Mouse (Mus musculus): ENCODE measurements around the gene Cdk7. TPM values are rescaled to one million over a fixed set of nuclear protein-coding genes. Genes with fewer than 3 reads are reported as not detected.

Gene Cdk7
- polyA plus RNA-seq, 1 experiment from 2014 or later, result 92.0 TPM

- Histone ChIP-seq H3K27me3 (replicated peaks; ENCODE audit: control insufficient read depth, insufficient read depth, low read length) (no peaks in the 10 kb centered on the region), H3K9me3 (ENCODE audit: control insufficient read depth, low read length) (no peaks in the 10 kb centered on the region), H3K9ac (ENCODE audit: low read depth, low read length) (no peak overlapping the region), H3K4me1 (replicated peaks; ENCODE audit: control insufficient read depth, insufficient read depth, low read length) (no peaks in the 10 kb centered on the region), H3K27ac (ENCODE audit: low read depth, low read length) (no peak overlapping the region), H3K36me3 (ENCODE audit: control insufficient read depth, insufficient read depth, low read length) (peaks cover 34% of the 10 kb centered on the region), H3K4me3 (ENCODE audit: low read depth, low read length) (no peak overlapping the region), H3K4me2 (no peak overlapping the region)
- ATAC-seq (replicated peaks; ENCODE audit: low FRiP score) (no peak), DNase-seq (ENCODE audit: low spot score) (no peak)
- 79% methylated on average over 6 of the region's 6 CpGs for WGBS
Observed at GRCm38 (mm10) chr13:100715467-100715866, 15.3 kb downstream of the Cdk7 start.

- WGBS, result 94% methylated on average over 7 of the region's 7 CpGs
- Histone ChIP-seq H3K27me3 (replicated peaks; ENCODE audit: control insufficient read depth, insufficient read depth, low read length) (no peaks in the 10 kb centered on the region), H3K4me2 (no peak overlapping the region), H3K4me3 (ENCODE audit: low read depth, low read length) (no peak overlapping the region), H3K9ac (ENCODE audit: low read depth, low read length) (no peak overlapping the region), H3K36me3 (ENCODE audit: control insufficient read depth, insufficient read depth, low read length) (peaks cover 56% of the 10 kb centered on the region), H3K9me3 (ENCODE audit: control insufficient read depth, low read length) (no peaks in the 10 kb centered on the region), H3K4me1 (replicated peaks; ENCODE audit: control insufficient read depth, insufficient read depth, low read length) (no peaks in the 10 kb centered on the region), H3K27ac (ENCODE audit: low read depth, low read length) (no peak overlapping the region)
- ATAC-seq (replicated peaks; ENCODE audit: low FRiP score) (no peak), DNase-seq (ENCODE audit: low spot score) (no peak)
Observed at GRCm38 (mm10) chr13:100706206-100706605, 24.5 kb downstream of the Cdk7 start.

GRCm38 (mm10) chr13:100703468-100703867, 27.3 kb downstream of the Cdk7 start:
- no peaks in the 10 kb centered on the region for H3K9me3 ChIP-seq (ENCODE audit: control insufficient read depth, low read length)
- no peaks in the 10 kb centered on the region for H3K27me3 ChIP-seq (replicated peaks; ENCODE audit: control insufficient read depth, insufficient read depth, low read length)
- H3K4me3 ChIP-seq (ENCODE audit: low read depth, low read length), result no peak overlapping the region
- peaks cover 52% of the 10 kb centered on the region for H3K36me3 ChIP-seq (ENCODE audit: control insufficient read depth, insufficient read depth, low read length)
- H3K4me1 ChIP-seq (replicated peaks; ENCODE audit: control insufficient read depth, insufficient read depth, low read length), result no peaks in the 10 kb centered on the region
- H3K4me2 ChIP-seq, result no peak overlapping the region
- no peak overlapping the region for H3K9ac ChIP-seq (ENCODE audit: low read depth, low read length)
- DNase-seq (ENCODE audit: low spot score) (no peak), ATAC-seq (replicated peaks; ENCODE audit: low FRiP score) (no peak; the same call in 1 of the 2 replicates)
- 93% methylated on average over 2 of the region's 2 CpGs for WGBS
- no peak overlapping the region for H3K27ac ChIP-seq (ENCODE audit: low read depth, low read length)

GRCm38 (mm10) chr13:100698866-100699265, 31.9 kb downstream of the Cdk7 start:
- Histone ChIP-seq H3K4me3 (ENCODE audit: low read depth, low read length) (no peak overlapping the region), H3K27ac (ENCODE audit: low read depth, low read length) (no peak overlapping the region), H3K4me2 (no peak overlapping the region), H3K9ac (ENCODE audit: low read depth, low read length) (no peak overlapping the region), H3K4me1 (replicated peaks; ENCODE audit: control insufficient read depth, insufficient read depth, low read length) (no peaks in the 10 kb centered on the region), H3K9me3 (ENCODE audit: control insufficient read depth, low read length) (no peaks in the 10 kb centered on the region), H3K27me3 (replicated peaks; ENCODE audit: control insufficient read depth, insufficient read depth, low read length) (no peaks in the 10 kb centered on the region), H3K36me3 (ENCODE audit: control insufficient read depth, insufficient read depth, low read length) (peaks cover 22% of the 10 kb centered on the region)
- no peak for ATAC-seq (replicated peaks; ENCODE audit: low FRiP score)
- no peak for DNase-seq (ENCODE audit: low spot score)
- WGBS, result 95% methylated on average over 10 of the region's 10 CpGs

GRCm38 (mm10) chr13:100697541-100697940, 33.2 kb downstream of the Cdk7 start:
- Histone ChIP-seq H3K9ac (ENCODE audit: low read depth, low read length) (no peak overlapping the region), H3K27ac (ENCODE audit: low read depth, low read length) (no peak overlapping the region), H3K4me3 (ENCODE audit: low read depth, low read length) (no peak overlapping the region), H3K27me3 (replicated peaks; ENCODE audit: control insufficient read depth, insufficient read depth, low read length) (no peaks in the 10 kb centered on the region), H3K36me3 (ENCODE audit: control insufficient read depth, insufficient read depth, low read length) (peaks cover 11% of the 10 kb centered on the region; the same call in 1 of the 2 replicates), H3K4me1 (replicated peaks; ENCODE audit: control insufficient read depth, insufficient read depth, low read length) (no peaks in the 10 kb centered on the region), H3K4me2 (no peak overlapping the region), H3K9me3 (ENCODE audit: control insufficient read depth, low read length) (no peaks in the 10 kb centered on the region)
- WGBS, result 75% methylated on average over 3 of the region's 3 CpGs
- DNase-seq (ENCODE audit: low spot score) (no peak), ATAC-seq (replicated peaks; ENCODE audit: low FRiP score) (no peak)

- H3K27me3 ChIP-seq (replicated peaks; ENCODE audit: control insufficient read depth, insufficient read depth, low read length), result no peaks in the 10 kb centered on the region
- H3K4me3 ChIP-seq (ENCODE audit: low read depth, low read length), result no peak overlapping the region
- H3K9ac ChIP-seq (ENCODE audit: low read depth, low read length), result no peak overlapping the region
- H3K4me1 ChIP-seq (replicated peaks; ENCODE audit: control insufficient read depth, insufficient read depth, low read length), result no peaks in the 10 kb centered on the region
- H3K9me3 ChIP-seq (ENCODE audit: control insufficient read depth, low read length), result no peaks in the 10 kb centered on the region
- DNase-seq (ENCODE audit: low spot score) (no peak), ATAC-seq (replicated peaks; ENCODE audit: low FRiP score) (no peak)
- no peak overlapping the region for H3K4me2 ChIP-seq
- H3K27ac ChIP-seq (ENCODE audit: low read depth, low read length), result no peak overlapping the region
- H3K36me3 ChIP-seq (ENCODE audit: control insufficient read depth, insufficient read depth, low read length), result no peaks in the 10 kb centered on the region
- 64% methylated on average over 7 of the region's 7 CpGs for WGBS
Observed at GRCm38 (mm10) chr13:100687513-100687912, 43.2 kb downstream of the Cdk7 start.

GRCm38 (mm10) chr13:100684355-100684754, 46.4 kb downstream of the Cdk7 start:
- Histone ChIP-seq H3K27me3 (replicated peaks; ENCODE audit: control insufficient read depth, insufficient read depth, low read length) (no peaks in the 10 kb centered on the region), H3K4me1 (replicated peaks; ENCODE audit: control insufficient read depth, insufficient read depth, low read length) (no peaks in the 10 kb centered on the region), H3K4me3 (ENCODE audit: low read depth, low read length) (no peak overlapping the region), H3K36me3 (ENCODE audit: control insufficient read depth, insufficient read depth, low read length) (no peaks in the 10 kb centered on the region), H3K4me2 (no peak overlapping the region), H3K9me3 (ENCODE audit: control insufficient read depth, low read length) (no peaks in the 10 kb centered on the region), H3K9ac (ENCODE audit: low read depth, low read length) (no peak overlapping the region), H3K27ac (ENCODE audit: low read depth, low read length) (no peak overlapping the region)
- DNase-seq (ENCODE audit: low spot score), result no peak
- WGBS, result 49% methylated on average over 2 of the region's 2 CpGs
- no peak for ATAC-seq (replicated peaks; ENCODE audit: low FRiP score)

- H3K9ac ChIP-seq (ENCODE audit: low read depth, low read length), result no peak overlapping the region
- 71% methylated on average over 2 of the region's 2 CpGs for WGBS
- no peaks in the 10 kb centered on the region for H3K4me1 ChIP-seq (replicated peaks; ENCODE audit: control insufficient read depth, insufficient read depth, low read length)
- no peak for ATAC-seq (replicated peaks; ENCODE audit: low FRiP score)
- no peaks in the 10 kb centered on the region for H3K27me3 ChIP-seq (replicated peaks; ENCODE audit: control insufficient read depth, insufficient read depth, low read length)
- no peak overlapping the region for H3K4me3 ChIP-seq (ENCODE audit: low read depth, low read length)
- no peak for DNase-seq (ENCODE audit: low spot score)
- no peak overlapping the region for H3K4me2 ChIP-seq
- no peaks in the 10 kb centered on the region for H3K36me3 ChIP-seq (ENCODE audit: control insufficient read depth, insufficient read depth, low read length)
- no peak overlapping the region for H3K27ac ChIP-seq (ENCODE audit: low read depth, low read length)
- no peaks in the 10 kb centered on the region for H3K9me3 ChIP-seq (ENCODE audit: control insufficient read depth, low read length)
Observed at GRCm38 (mm10) chr13:100682837-100683236, 47.9 kb downstream of the Cdk7 start.

- no peak overlapping the region for H3K27ac ChIP-seq (ENCODE audit: low read depth, low read length)
- no peaks in the 10 kb centered on the region for H3K9me3 ChIP-seq (ENCODE audit: control insufficient read depth, low read length)
- H3K36me3 ChIP-seq (ENCODE audit: control insufficient read depth, insufficient read depth, low read length), result no peaks in the 10 kb centered on the region
- ATAC-seq (replicated peaks; ENCODE audit: low FRiP score) (no peak), DNase-seq (ENCODE audit: low spot score) (no peak)
- H3K27me3 ChIP-seq (replicated peaks; ENCODE audit: control insufficient read depth, insufficient read depth, low read length), result no peaks in the 10 kb centered on the region
- H3K4me2 ChIP-seq, result no peak overlapping the region
- H3K4me1 ChIP-seq (replicated peaks; ENCODE audit: control insufficient read depth, insufficient read depth, low read length), result no peaks in the 10 kb centered on the region
- 81% methylated on average over 8 of the region's 8 CpGs for WGBS
- H3K4me3 ChIP-seq (ENCODE audit: low read depth, low read length), result no peak overlapping the region
- no peak overlapping the region for H3K9ac ChIP-seq (ENCODE audit: low read depth, low read length)
Observed at GRCm38 (mm10) chr13:100681615-100682014, 49.1 kb downstream of the Cdk7 start.
